Mouse (Mus musculus) olfactory bulb, adult 2 months (tissue): Measurements from ENCODE around the gene Igfbp5. TPM values are rescaled to one million over a fixed set of nuclear protein-coding genes. Genes with fewer than 3 reads are reported as not detected.
A peak's percentile ranks its signal among the peaks of the same experiment; 100 is the strongest.

ENCODE experiments used
- H3K27ac ChIP-seq: fragments of 200-500 bp; 2 replicates; pipeline ENCODE4 v1.5.1; 2012; ENCODE audit warnings: low read depth, low read length; ENCODE audit not compliant: insufficient read depth
- H3K4me1 ChIP-seq: fragments of 200-500 bp; 2 replicates; pipeline ENCODE4 v1.6.1; 2012; ENCODE audit warnings: low read length; ENCODE audit not compliant: control insufficient read depth, insufficient read depth
- H3K4me3 ChIP-seq: fragments of 200-500 bp; 2 replicates; pipeline ENCODE4 v1.5.1; 2012; ENCODE audit warnings: mild to moderate bottlenecking, low read depth, low read length, moderate library complexity; ENCODE audit not compliant: insufficient read depth
- CTCF ChIP-seq: fragments of 200-500 bp; IDR thresholded peaks from 2 replicates; pipeline ENCODE4 v1.5.1; 2012; ENCODE audit warnings: low read depth, mild to moderate bottlenecking, low read length, moderate library complexity; ENCODE audit not compliant: insufficient read depth
- POLR2A ChIP-seq: fragments of 200-500 bp; IDR thresholded peaks from 2 replicates; pipeline ENCODE4 v1.6.1; 2012; ENCODE audit warnings: mild to moderate bottlenecking, low read depth, low read length, moderate library complexity; ENCODE audit not compliant: insufficient read depth
- WGBS: fragments of 180-500 bp; shearing (Covaris S2); methylation state at CpG from one replicate; pipeline ENCODE4 v1.1.7; 2018; 5-methylcytosine and 5-hydroxymethylcytosine counted together
- polyA plus RNA-seq: library from polyadenylated mRNA; stranded (reverse); fragments of >200 nt; gene quantifications from 2 replicates; pipeline ENCODE4 v1.2.4, GENCODE M21; 2012; ENCODE audit warnings: low replicate concordance; ENCODE audit not compliant: missing spikeins, insufficient read depth, insufficient read length

Igfbp5 gene
- polyA plus RNA-seq, 1 experiment = 101 TPM

GRCm38 (mm10) chr1:72832715-72833153 lies 42.0 kb downstream of the Igfbp5 start:
- H3K4me1 ChIP-seq = peaks cover 6% of the 10 kb centered on the region
- no peak overlapping the region for H3K27ac ChIP-seq
- TF ChIP-seq POLR2A = no peak
- no peak for TF ChIP-seq CTCF
- H3K4me3 ChIP-seq = no peak overlapping the region
- 48% methylated on average over 3 of the region's 3 CpGs for WGBS

- WGBS = 91% methylated on average over 2 of the region's 2 CpGs
- TF ChIP-seq CTCF (no peak), POLR2A (no peak)
- H3K4me3 ChIP-seq = no peak overlapping the region
- H3K27ac ChIP-seq = no peak overlapping the region
- peaks cover 15% of the 10 kb centered on the region for H3K4me1 ChIP-seq
Observed at GRCm38 (mm10) chr1:72830485-72830884, 44.2 kb downstream of the Igfbp5 start.

- TF ChIP-seq POLR2A (no peak), CTCF (no peak)
- WGBS = 94% methylated on average over 5 of the region's 5 CpGs
- peaks cover 27% of the 10 kb centered on the region for H3K4me1 ChIP-seq
Observed at GRCm38 (mm10) chr1:72828843-72829242, 45.8 kb downstream of the Igfbp5 start.

GRCm38 (mm10) chr1:72827411-72828315 lies 47.0 kb downstream of the Igfbp5 start:
- WGBS = 50% methylated on average over 12 of the region's 12 CpGs
- TF ChIP-seq POLR2A = no peak
- TF ChIP-seq CTCF = no peak
- Histone ChIP-seq H3K4me3 (no peak overlapping the region), H3K4me1 (peaks cover 22% of the 10 kb centered on the region), H3K27ac (no peak overlapping the region)

More at GRCm38 (mm10) chr1:72828843-72829242, 45.8 kb downstream of the Igfbp5 start:
- Histone ChIP-seq H3K27ac (no peak overlapping the region), H3K4me3 (no peak overlapping the region)

- Histone ChIP-seq H3K4me3 (0 out of 2 replicates have a peak overlapping the region, but pooled peaks have one; percentile 5), H3K4me1 (peaks cover 22% of the 10 kb centered on the region), H3K27ac (no peak overlapping the region)
- TF ChIP-seq CTCF (no peak), POLR2A (no peak)
- WGBS = 31% methylated on average over 7 of the region's 7 CpGs
Observed at GRCm38 (mm10) chr1:72826931-72827330, 47.8 kb downstream of the Igfbp5 start.

GRCm38 (mm10) chr1:72826446-72826845 lies 48.2 kb downstream of the Igfbp5 start:
- 53% methylated on average over 6 of the region's 6 CpGs for WGBS
- H3K4me1 ChIP-seq = peaks cover 22% of the 10 kb centered on the region
- no peak for TF ChIP-seq CTCF
- no peak for TF ChIP-seq POLR2A
- no peak overlapping the region for H3K27ac ChIP-seq
- 0 out of 2 replicates have a peak overlapping the region, but pooled peaks have one; percentile 5 for H3K4me3 ChIP-seq

GRCm38 (mm10) chr1:72825921-72826320 lies 48.8 kb downstream of the Igfbp5 start:
- Histone ChIP-seq H3K4me3 (no peak overlapping the region), H3K27ac (no peak overlapping the region), H3K4me1 (peaks cover 22% of the 10 kb centered on the region)
- WGBS = 63% methylated on average over 4 of the region's 4 CpGs
- TF ChIP-seq POLR2A (no peak), CTCF (no peak)

GRCm38 (mm10) chr1:72825286-72825685 lies 49.4 kb downstream of the Igfbp5 start:
- TF ChIP-seq POLR2A (no peak), CTCF (no peak)
- Histone ChIP-seq H3K4me1 (peaks cover 22% of the 10 kb centered on the region), H3K4me3 (peak overlapping the region; percentile 61), H3K27ac (no peak overlapping the region)
- 5% methylated on average over 20 of the region's 20 CpGs for WGBS

GRCm38 (mm10) chr1:72824707-72825101 lies 50.0 kb downstream of the Igfbp5 start:
- Histone ChIP-seq H3K4me3 (peak overlapping the region; percentile 61), H3K4me1 (peaks cover 22% of the 10 kb centered on the region), H3K27ac (no peak overlapping the region)
- under 1% methylated on average over 37 of the region's 37 CpGs for WGBS
- TF ChIP-seq POLR2A = no peak
- TF ChIP-seq CTCF = no peak
